Mouse (Mus musculus) small intestine, adult 2 months (tissue): ENCODE results near the gene Ccdc157.

ENCODE experiments used
- CTCF ChIP-seq: fragments of 200-500 bp; IDR thresholded peaks from 2 replicates; pipeline ENCODE4 v1.5.1; 2012; ENCODE audit warnings: low read depth, mild to moderate bottlenecking, control low read depth, inconsistent platforms, low read length, moderate library complexity, mixed read lengths; ENCODE audit not compliant: insufficient replicate concordance, insufficient read length; ENCODE audit errors: extremely low read depth
- POLR2A ChIP-seq: fragments of 200-500 bp; IDR thresholded peaks from 2 replicates; pipeline ENCODE4 v1.6.1; 2012; ENCODE audit warnings: low read depth, mild to moderate bottlenecking, control low read depth, inconsistent platforms, low read length, moderate library complexity

DNA sequence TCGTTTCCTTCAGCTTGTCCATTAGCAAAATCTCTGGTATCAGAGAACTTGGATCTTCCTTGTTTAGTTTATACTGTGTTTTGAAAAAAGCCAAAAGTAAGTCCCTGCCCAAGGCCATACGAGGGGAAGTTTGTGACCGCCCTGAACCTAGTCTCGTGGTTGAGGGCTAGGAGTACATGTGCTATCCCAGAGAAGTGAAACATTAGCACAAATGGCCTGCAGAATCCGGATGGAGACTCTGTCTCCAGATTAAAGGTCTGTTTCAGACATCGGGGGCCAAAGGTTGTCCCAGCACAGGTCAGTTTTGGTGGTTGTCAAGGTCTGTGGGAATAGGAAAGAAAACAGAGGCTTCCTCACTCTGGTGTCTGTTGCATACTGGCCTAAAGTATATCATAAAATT lies 29.1 kb upstream of the Ccdc157 start:
- TF ChIP-seq CTCF = no peak
- TF ChIP-seq POLR2A = no peak
